Comparison of ENCODE assay signal across 8 mouse cellular contexts in genomic region chr2:155369333-155369883, GRCm38 (mm10). TPM values are rescaled to one million over a fixed set of nuclear protein-coding genes. Genes with fewer than 3 reads are reported as not detected.
A peak's percentile ranks its signal among the peaks of the same experiment; 100 is the strongest.
DNase-seq lines count a peak whose midpoint lies in the region; ATAC-seq and TF ChIP-seq lines count a peak whose summit lies in the region.

No protein-coding gene starts in this region.

- H3K9me3 ChIP-seq in limb, embryonic 14.5 days (ENCODE audit: control insufficient read depth, low read length) = no peaks in the 10 kb centered on the region
- no peaks in the 10 kb centered on the region for H3K9me3 ChIP-seq in limb, embryonic 10.5 days (replicated peaks)
- no peaks in the 10 kb centered on the region for H3K9me3 ChIP-seq in intestine, postnatal 0 days (ENCODE audit: control insufficient read depth)
- H3K9me3 ChIP-seq in liver, embryonic 16.5 days (replicated peaks; ENCODE audit: control insufficient read depth, low read length) = no peaks in the 10 kb centered on the region
- H3K9me3 ChIP-seq in hindbrain, embryonic 14.5 days (ENCODE audit: control insufficient read depth, low read length) = no peaks in the 10 kb centered on the region

- H3K4me1 ChIP-seq in limb, embryonic 14.5 days (ENCODE audit: control insufficient read depth, insufficient read depth, low read length) = no peaks in the 10 kb centered on the region
- H3K4me1 ChIP-seq in limb, embryonic 10.5 days = no peaks in the 10 kb centered on the region; the same call in 1 of the 2 replicates
- H3K4me1 ChIP-seq in intestine, postnatal 0 days (replicated peaks; ENCODE audit: control insufficient read depth, insufficient read depth, low read length) = no peaks in the 10 kb centered on the region
- H3K4me1 ChIP-seq in liver, embryonic 16.5 days (ENCODE audit: control insufficient read depth, low read depth, low read length) = peaks cover 3% of the 10 kb centered on the region
- H3K4me1 ChIP-seq in hindbrain, embryonic 14.5 days (replicated peaks; ENCODE audit: control insufficient read depth, insufficient read depth, low read length) = no peaks in the 10 kb centered on the region

- no peak for ATAC-seq in limb, embryonic 14.5 days (ENCODE audit: low FRiP score, low read depth)
- ATAC-seq in intestine, postnatal 0 days = peak; percentile 69
- peak; percentile 85 for ATAC-seq in liver, embryonic 16.5 days (ENCODE audit: low read depth)
- ATAC-seq in hindbrain, embryonic 14.5 days (ENCODE audit: low FRiP score) = no peak

- no peak overlapping the region for H3K4me3 ChIP-seq in limb, embryonic 14.5 days (replicated peaks; ENCODE audit: low read length)
- no peak overlapping the region for H3K4me3 ChIP-seq in limb, embryonic 10.5 days
- H3K4me3 ChIP-seq in intestine, postnatal 0 days (ENCODE audit: low read depth, low read length) = no peak overlapping the region
- H3K4me3 ChIP-seq in liver, embryonic 16.5 days (ENCODE audit: low read depth, low read length) = no peak overlapping the region
- no peak overlapping the region for H3K4me3 ChIP-seq in hindbrain, embryonic 14.5 days (replicated peaks; ENCODE audit: low read length)

- 61% methylated on average over 7 of the region's 7 CpGs for WGBS in limb, embryonic 14.5 days
- WGBS in limb, embryonic 10.5 days = 73% methylated on average over 7 of the region's 7 CpGs
- WGBS in intestine, postnatal 0 days = 11% methylated on average over 7 of the region's 7 CpGs
- 30% methylated on average over 7 of the region's 7 CpGs for WGBS in liver, embryonic 16.5 days (ENCODE audit: insufficient replicate concordance)
- 73% methylated on average over 7 of the region's 7 CpGs for WGBS in hindbrain, embryonic 14.5 days

- H3K9ac ChIP-seq in limb, embryonic 14.5 days (ENCODE audit: low read depth, low read length, severe bottlenecking) = no peak overlapping the region
- no peak overlapping the region for H3K9ac ChIP-seq in intestine, postnatal 0 days (ENCODE audit: low read depth, low read length)
- H3K9ac ChIP-seq in liver, embryonic 16.5 days (ENCODE audit: low read depth, low read length) = no peak overlapping the region
- H3K9ac ChIP-seq in hindbrain, embryonic 14.5 days = no peak overlapping the region

- H3K27ac ChIP-seq in limb, embryonic 14.5 days (replicated peaks; ENCODE audit: low read depth, low read length) = no peak overlapping the region
- H3K27ac ChIP-seq in limb, embryonic 10.5 days = no peak overlapping the region
- H3K27ac ChIP-seq in intestine, postnatal 0 days (ENCODE audit: low read depth, low read length) = peak overlapping the region; percentile 60
- peak overlapping the region; percentile 43 for H3K27ac ChIP-seq in liver, embryonic 16.5 days (ENCODE audit: low read length)
- H3K27ac ChIP-seq in hindbrain, embryonic 14.5 days = no peak overlapping the region

- no peak for TF ChIP-seq CTCF in intestine, postnatal 0 days (IDR thresholded peaks at IDR 0.05; ENCODE audit: low read depth)

- TF ChIP-seq POLR2A in limb, embryonic 14.5 days (IDR thresholded peaks at IDR 0.05; ENCODE audit: borderline replicate concordance, extremely low read depth, insufficient read depth, insufficient read length) = no peak

- peak; percentile 29 for DNase-seq in limb, embryonic 14.5 days (ENCODE audit: low spot score)
- DNase-seq in limb, embryonic 10.5 days (ENCODE audit: low spot score) = no peak
- DNase-seq in gastrocnemius, adult 18-20 months (ENCODE audit: low spot score) = peak; percentile 57
- no peak for DNase-seq in neural tube, embryonic 10.5 days (ENCODE audit: extremely low spot score, low spot score)
- DNase-seq in hindbrain, embryonic 14.5 days (ENCODE audit: low spot score) = no peak
- DNase-seq in cerebellum, adult 11-12 months = no peak

- H3K36me3 ChIP-seq in limb, embryonic 14.5 days (ENCODE audit: control insufficient read depth, insufficient read depth, low read length) = no peaks in the 10 kb centered on the region
- H3K36me3 ChIP-seq in limb, embryonic 10.5 days = no peaks in the 10 kb centered on the region
- H3K36me3 ChIP-seq in intestine, postnatal 0 days (ENCODE audit: control insufficient read depth, insufficient read depth) = no peaks in the 10 kb centered on the region
- no peaks in the 10 kb centered on the region for H3K36me3 ChIP-seq in liver, embryonic 16.5 days (ENCODE audit: control insufficient read depth, insufficient read depth)
- no peaks in the 10 kb centered on the region for H3K36me3 ChIP-seq in hindbrain, embryonic 14.5 days (replicated peaks; ENCODE audit: control insufficient read depth, insufficient read depth)

- no peaks in the 10 kb centered on the region for H3K27me3 ChIP-seq in limb, embryonic 14.5 days (ENCODE audit: control insufficient read depth, insufficient read depth, low read length)
- no peaks in the 10 kb centered on the region for H3K27me3 ChIP-seq in limb, embryonic 10.5 days (ENCODE audit: low read depth, poor library complexity, severe bottlenecking)
- no peaks in the 10 kb centered on the region for H3K27me3 ChIP-seq in intestine, postnatal 0 days (replicated peaks; ENCODE audit: control insufficient read depth, insufficient read depth, low read length)
- H3K27me3 ChIP-seq in liver, embryonic 16.5 days (ENCODE audit: control insufficient read depth, insufficient read depth, low read depth, low read length) = no peaks in the 10 kb centered on the region
- H3K27me3 ChIP-seq in hindbrain, embryonic 14.5 days (ENCODE audit: control insufficient read depth, insufficient read depth, low read length) = no peaks in the 10 kb centered on the region

- H3K4me2 ChIP-seq in limb, embryonic 14.5 days (replicated peaks; ENCODE audit: low read depth, low read length, severe bottlenecking) = no peak overlapping the region
- no peak overlapping the region for H3K4me2 ChIP-seq in intestine, postnatal 0 days (replicated peaks; ENCODE audit: low read depth)
- H3K4me2 ChIP-seq in liver, embryonic 16.5 days (ENCODE audit: low read depth, low read length) = no peak overlapping the region
- H3K4me2 ChIP-seq in hindbrain, embryonic 14.5 days (replicated peaks) = no peak overlapping the region

RNA-seq across cellular contexts. Expression of gene Trp53inp2, which starts 11.5 kb away (rescaled TPM):
- 26.8 and 35.7 TPM in 2 replicates for polyA plus RNA-seq in limb, embryonic 14.5 days (2012; rRNA removed)
- 15.5 and 17.6 TPM in 2 replicates for polyA plus RNA-seq in limb, embryonic 14.5 days (2014; fragmentation: Nextera tagmentation; extraction: Ambion mirVana)
- 15.2 and 23.5 TPM in 2 replicates for polyA plus RNA-seq in limb, embryonic 10.5 days (2016; fragmentation: Nextera tagmentation; extraction: Ambion mirVana)
- 100 to 1,000 TPM; 307 to 321 TPM for total RNA-seq in gastrocnemius, adult 18-20 months (2021)
- polyA plus RNA-seq in intestine, postnatal 0 days (2015; fragmentation: Nextera tagmentation; extraction: Ambion mirVana) = 32.9 and 33.7 TPM in 2 replicates
- 4.4 and 5.7 TPM in 2 replicates for polyA plus RNA-seq in liver, embryonic 16.5 days (2015; fragmentation: Nextera tagmentation; extraction: Ambion mirVana)
- 91.6 and 94.6 TPM in 2 replicates for polyA plus RNA-seq in hindbrain, embryonic 14.5 days (2014; fragmentation: Nextera tagmentation; extraction: Ambion mirVana)

RNA-seq across cellular contexts. Expression of gene Pigu, which starts 12.2 kb away (rescaled TPM):
- 50.7 and 66.4 TPM in 2 replicates for polyA plus RNA-seq in limb, embryonic 14.5 days (2012; rRNA removed)
- 43.8 and 49.4 TPM in 2 replicates for polyA plus RNA-seq in limb, embryonic 14.5 days (2014; fragmentation: Nextera tagmentation; extraction: Ambion mirVana)
- polyA plus RNA-seq in limb, embryonic 10.5 days (2016; fragmentation: Nextera tagmentation; extraction: Ambion mirVana) = 51.7 and 53.9 TPM in 2 replicates
- total RNA-seq in gastrocnemius, adult 18-20 months (2021) = 10 to 100 TPM; 22.4 to 25.1 TPM
- 29.6 and 31.5 TPM in 2 replicates for polyA plus RNA-seq in intestine, postnatal 0 days (2015; fragmentation: Nextera tagmentation; extraction: Ambion mirVana)
- polyA plus RNA-seq in liver, embryonic 16.5 days (2015; fragmentation: Nextera tagmentation; extraction: Ambion mirVana) = 20.6 and 22.1 TPM in 2 replicates
- polyA plus RNA-seq in hindbrain, embryonic 14.5 days (2014; fragmentation: Nextera tagmentation; extraction: Ambion mirVana) = 60.7 and 75.0 TPM in 2 replicates

Comparison
In these comparisons a context has a peak if more than half of its experiments do, and no peak if none do; other contexts are left out.
1. DNase-seq: peak in limb, embryonic 14.5 days (single experiment) and gastrocnemius, adult 18-20 months (single experiment); none in limb, embryonic 10.5 days (single experiment), neural tube, embryonic 10.5 days (single experiment), hindbrain, embryonic 14.5 days (single experiment) and cerebellum, adult 11-12 months (single experiment).
2. ATAC-seq: peak in intestine, postnatal 0 days (single experiment) and liver, embryonic 16.5 days (single experiment); none in limb, embryonic 14.5 days (single experiment) and hindbrain, embryonic 14.5 days (single experiment).
3. H3K27ac ChIP-seq: peak in intestine, postnatal 0 days (single experiment) and liver, embryonic 16.5 days (single experiment); none in limb, embryonic 14.5 days (single experiment), limb, embryonic 10.5 days (single experiment) and hindbrain, embryonic 14.5 days (single experiment).